Mouse (Mus musculus): ENCODE data around the gene Wwc2.
"Not testable (repeated sequence)": the region's sequence is repeated elsewhere in the genome, so short reads cannot be mapped to it uniquely, and the experiment has no call there.

Wwc2 gene

GRCm38 (mm10) chr8:47843063-47843462, 147.7 kb downstream of the Wwc2 start:
- DNase-seq, result no peak

DNA sequence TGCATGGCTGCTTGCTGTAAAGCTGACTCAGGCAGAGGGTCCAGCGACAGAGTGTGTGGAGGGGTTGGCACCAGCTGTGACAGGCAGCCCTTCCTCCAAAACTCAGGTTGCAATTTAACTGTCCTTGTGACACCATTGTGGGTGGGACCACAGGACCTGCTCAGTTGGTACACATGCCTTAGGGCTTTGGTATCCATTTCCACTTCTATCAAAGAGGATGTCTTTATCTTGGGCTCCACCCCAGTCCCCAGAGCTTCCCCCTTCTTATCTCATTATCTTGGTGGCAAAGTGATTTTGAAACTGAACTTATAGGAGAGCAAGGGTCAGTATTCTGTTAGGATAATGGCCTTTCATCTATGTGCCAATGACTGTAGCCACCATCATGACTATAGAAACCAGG, 156.8 kb downstream of the Wwc2 start:
- DNase-seq, result no peak

GRCm38 (mm10) chr8:47832616-47833015, 158.1 kb downstream of the Wwc2 start:
- no peak for DNase-seq

- no peak for DNase-seq
Observed at GRCm38 (mm10) chr8:47826911-47827310, 163.8 kb downstream of the Wwc2 start.

DNA sequence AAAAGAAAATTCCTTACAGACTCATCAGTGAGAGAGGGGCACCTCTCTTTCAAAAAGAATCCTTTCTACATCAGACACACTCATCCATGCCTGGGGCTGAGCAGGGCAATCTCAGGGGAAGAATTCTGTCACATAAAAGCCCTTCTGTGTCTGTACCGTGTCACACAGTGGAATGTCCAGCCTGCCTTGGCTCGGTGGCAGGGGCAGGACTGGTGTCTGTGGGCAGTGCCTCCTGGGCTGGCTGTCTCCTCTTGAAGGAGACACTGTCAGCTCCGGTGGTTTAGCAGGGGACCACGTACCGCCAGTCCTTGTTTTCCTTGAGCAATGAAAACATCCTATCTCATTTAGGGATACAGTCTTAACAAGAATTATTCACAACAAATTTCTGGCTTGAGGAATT, 165.1 kb downstream of the Wwc2 start:
- no peak for DNase-seq

DNA sequence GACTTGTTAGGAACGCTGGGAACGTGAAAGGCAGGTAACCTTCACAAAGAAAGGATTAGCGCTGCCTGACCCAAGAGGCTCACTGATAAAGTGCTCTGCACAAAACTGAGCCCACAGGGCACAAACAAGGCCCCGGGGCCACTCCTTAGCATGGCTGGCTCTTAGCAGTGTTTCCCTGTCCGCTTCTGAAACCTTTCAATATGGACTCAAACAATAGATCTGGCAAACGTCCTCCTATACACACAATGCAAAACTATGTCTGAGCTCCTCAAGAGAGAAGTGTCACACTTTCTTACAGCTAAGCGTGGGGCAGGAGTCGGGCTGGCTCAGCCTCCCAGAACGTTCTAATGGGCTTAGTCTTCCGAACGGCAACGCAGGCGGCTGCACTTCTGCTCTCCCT, 166.5 kb downstream of the Wwc2 start, which contains the start of gene Cldn22:
Gene Cldn22, plus strand, starts transcription at position 301 of the 400 bp plus-strand sequence.
- no peak for DNase-seq

GRCm38 (mm10) chr8:47823777-47824176, 166.9 kb downstream of the Wwc2 start:
- DNase-seq, result no peak

DNA sequence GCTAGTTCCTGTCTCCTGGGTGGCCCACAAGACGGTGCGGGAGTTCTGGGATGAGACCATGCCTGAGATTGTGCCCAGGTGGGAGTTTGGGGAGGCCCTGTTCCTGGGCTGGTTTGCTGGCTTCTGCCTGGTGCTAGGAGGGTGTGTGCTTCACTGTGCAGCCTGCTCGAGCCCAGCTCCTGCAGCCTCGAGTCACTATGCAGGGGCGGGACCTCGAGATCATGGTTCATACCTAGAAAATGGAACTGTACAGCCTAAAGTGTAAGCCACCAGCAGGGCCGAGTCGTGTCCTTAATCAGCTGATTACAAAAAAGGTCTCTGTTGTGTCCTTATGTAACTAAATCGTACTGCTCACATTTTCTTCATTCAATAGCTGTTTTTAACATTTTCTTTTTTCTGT, 168.2 kb downstream of the Wwc2 start:
- DNase-seq, result not testable (repeated sequence)

GRCm38 (mm10) chr8:47821843-47822242, 168.9 kb downstream of the Wwc2 start, which contains the start of gene Cldn24:
Gene Cldn24, plus strand, starts transcription at chr8:47822143.
- DNase-seq, result no peak

GRCm38 (mm10) chr8:47820914-47821772, 169.6 kb downstream of the Wwc2 start:
- no peak for DNase-seq

GRCm38 (mm10) chr8:47819034-47819433, 171.7 kb downstream of the Wwc2 start:
- no peak for DNase-seq

GRCm38 (mm10) chr8:47811221-47811620, 179.5 kb downstream of the Wwc2 start:
- DNase-seq, result no peak

- DNase-seq, result no peak
Observed at GRCm38 (mm10) chr8:47810666-47811015, 180.1 kb downstream of the Wwc2 start.

- DNase-seq, result no peak
Observed at GRCm38 (mm10) chr8:47809970-47810665, 180.6 kb downstream of the Wwc2 start.

DNA sequence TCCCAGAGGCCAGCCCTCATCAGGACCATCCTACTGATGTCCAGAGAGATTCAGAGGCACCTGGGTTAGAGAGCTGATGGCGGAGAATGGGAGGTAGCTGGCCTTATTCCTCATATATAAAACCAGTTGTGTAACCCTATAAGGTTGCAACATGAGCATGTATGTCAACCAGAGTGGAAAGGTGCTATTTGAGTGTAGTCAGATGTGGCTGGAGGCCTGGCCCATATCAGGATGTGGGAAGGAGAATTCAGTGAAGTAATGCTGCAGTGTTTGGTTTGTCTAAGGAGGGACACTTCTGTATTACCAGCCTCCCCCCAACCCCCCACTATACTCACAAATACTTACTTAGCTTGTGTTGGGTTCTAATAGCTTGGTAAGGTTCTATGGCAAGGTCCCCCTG, 186.5 kb downstream of the Wwc2 start:
- DNase-seq, result no peak

- no peak for DNase-seq
Observed at GRCm38 (mm10) chr8:47802349-47802748, 188.4 kb downstream of the Wwc2 start.

DNA sequence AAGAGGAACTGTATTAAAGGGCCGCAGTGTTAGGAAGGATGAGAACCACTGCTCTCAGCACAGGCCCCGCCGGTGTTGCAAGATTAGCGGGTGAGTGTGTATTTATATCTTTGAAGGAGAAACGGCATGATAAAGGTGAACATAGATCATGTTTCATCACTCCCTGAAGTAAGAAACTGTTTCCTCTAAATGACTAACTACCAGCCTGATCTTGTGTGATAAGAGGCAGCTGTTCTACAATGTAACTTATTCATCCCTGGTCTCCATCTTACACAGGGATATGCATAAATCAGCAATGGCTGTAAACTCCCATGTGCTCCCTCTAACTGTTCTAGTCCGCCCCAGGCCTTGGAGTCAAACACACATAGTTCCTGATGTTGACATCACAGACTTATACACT, 191.3 kb downstream of the Wwc2 start:
- no peak for DNase-seq

GRCm38 (mm10) chr8:47791986-47792385, 198.7 kb downstream of the Wwc2 start:
- no peak for DNase-seq

- DNase-seq, result no peak
Observed at GRCm38 (mm10) chr8:47787705-47788104, 203.0 kb downstream of the Wwc2 start.

- DNase-seq, result no peak
Observed at GRCm38 (mm10) chr8:47786323-47786722, 204.4 kb downstream of the Wwc2 start.

DNA sequence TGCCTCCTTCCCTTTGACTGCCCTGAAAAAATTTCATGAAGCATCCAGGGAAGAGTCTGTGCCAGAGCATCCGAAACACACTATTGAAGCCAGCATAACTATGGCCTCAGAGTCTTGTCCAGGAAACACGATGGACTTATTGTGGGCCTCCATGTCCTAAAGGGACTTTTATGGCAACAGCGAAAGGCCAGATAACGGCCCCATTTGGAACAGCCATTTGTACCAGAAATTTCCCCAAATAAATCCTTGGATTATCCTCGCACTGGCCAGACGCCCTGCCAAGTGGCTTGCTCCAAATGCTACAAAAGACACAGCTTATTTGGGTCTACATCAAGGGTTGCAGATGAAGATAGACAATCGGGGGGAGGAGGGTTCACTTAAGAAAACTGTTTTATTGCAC, 206.3 kb downstream of the Wwc2 start:
- no peak for DNase-seq

DNA sequence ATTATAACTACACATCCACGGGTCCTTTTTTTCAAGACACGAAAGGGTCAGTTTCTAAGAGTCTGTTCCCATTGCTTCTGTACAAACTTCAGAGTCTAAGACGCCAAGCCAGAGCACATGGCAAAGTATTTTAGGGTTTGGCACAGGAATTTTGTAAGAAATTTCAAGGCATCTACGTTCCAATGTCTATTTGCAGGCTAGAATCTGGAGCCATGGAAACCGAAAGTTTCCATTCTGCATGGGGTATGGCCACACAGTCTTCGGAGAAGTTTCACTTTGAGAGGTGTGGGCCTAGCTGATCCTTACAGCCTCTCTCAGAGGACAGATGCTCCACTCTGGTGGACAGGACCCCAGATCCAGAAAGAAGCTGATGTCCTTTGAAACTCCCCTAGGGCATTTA, 206.8 kb downstream of the Wwc2 start:
- no peak for DNase-seq

DNA sequence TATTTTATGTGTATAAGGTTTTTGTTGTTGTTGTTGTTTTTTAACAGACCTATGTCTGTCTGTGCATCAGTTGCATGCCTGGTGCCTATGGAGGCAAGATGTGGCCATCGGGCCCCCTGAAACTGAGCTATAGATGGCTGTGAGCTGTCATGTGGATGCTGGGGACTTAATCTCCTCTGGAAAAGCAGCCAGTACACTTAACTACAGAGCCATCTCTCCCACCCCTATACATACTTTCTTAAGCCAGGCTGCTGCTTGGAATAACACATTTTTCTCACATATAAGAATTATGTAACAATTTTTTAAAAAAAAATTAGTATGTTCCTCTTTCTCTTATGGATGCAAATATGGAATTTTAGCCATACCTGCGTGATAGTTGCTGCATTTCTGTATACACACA, 207.2 kb downstream of the Wwc2 start:
- no peak for DNase-seq

DNA sequence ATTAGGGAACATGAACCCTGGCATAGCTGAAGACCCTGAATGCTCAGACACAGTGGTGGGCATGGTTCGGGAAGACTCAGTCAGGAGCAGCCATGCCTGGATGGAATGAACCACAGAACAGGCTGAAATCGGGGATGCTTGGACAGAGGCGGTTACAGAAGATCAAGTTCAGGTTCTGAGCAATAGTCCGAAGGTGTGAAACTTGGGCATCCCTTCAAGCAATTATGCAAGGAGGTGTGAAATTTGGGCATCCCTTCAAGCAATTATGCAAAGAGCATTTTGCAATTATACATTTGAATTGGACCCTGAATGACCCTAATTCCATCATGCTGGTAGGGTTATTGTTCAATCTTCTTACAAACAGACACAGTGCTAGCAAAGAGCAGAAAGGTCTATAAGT, 208.8 kb downstream of the Wwc2 start:
- no peak for DNase-seq

All from right cerebral cortex, postnatal 14 days (tissue).